Mouse (Mus musculus) cerebellum, adult 2 months (tissue): ENCODE measurements around the gene Rcan2.

Experiments
- CTCF ChIP-seq: fragments of 200-500 bp; IDR thresholded peaks from 2 replicates; pipeline ENCODE4 v1.5.1; 2011; ENCODE audit warnings: low read depth, mild to moderate bottlenecking, control low read depth, low read length, moderate library complexity, borderline replicate concordance; ENCODE audit not compliant: insufficient read depth
- POLR2A ChIP-seq: fragments of 200-500 bp; IDR thresholded peaks from 2 replicates; pipeline ENCODE4 v1.6.1; 2011; ENCODE audit warnings: low read length, control low read depth, borderline replicate concordance; ENCODE audit not compliant: insufficient read depth

DNA sequence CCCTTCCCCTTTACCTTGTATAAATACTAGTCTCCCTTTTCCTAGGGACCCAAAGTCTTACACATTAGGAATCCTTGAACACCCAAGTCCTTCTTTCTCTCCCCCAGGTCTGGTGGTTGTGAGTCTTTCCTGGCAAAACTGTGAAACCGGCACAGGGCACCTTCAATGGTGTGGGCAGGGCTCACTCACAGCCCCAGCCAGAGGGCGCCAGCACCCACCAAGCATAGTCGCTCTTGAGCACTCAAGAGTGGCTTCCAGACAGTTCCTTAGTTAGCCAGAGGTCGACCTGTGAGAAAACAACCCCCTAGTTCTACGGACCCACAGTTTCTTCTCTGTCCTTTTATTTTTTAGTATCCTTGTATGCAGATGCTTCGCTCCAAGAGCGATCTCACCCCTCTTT, at the start of gene Rcan2:
- TF ChIP-seq CTCF (peak; percentile 92), POLR2A (no peak)
